Mouse (Mus musculus): ENCODE measurements around the gene Asic3. TPM values are rescaled to one million over a fixed set of nuclear protein-coding genes. Genes with fewer than 3 reads are reported as not detected.

Gene Asic3
- under 1 TPM; 0.59 to 0.84 TPM for total RNA-seq (2023)

DNA sequence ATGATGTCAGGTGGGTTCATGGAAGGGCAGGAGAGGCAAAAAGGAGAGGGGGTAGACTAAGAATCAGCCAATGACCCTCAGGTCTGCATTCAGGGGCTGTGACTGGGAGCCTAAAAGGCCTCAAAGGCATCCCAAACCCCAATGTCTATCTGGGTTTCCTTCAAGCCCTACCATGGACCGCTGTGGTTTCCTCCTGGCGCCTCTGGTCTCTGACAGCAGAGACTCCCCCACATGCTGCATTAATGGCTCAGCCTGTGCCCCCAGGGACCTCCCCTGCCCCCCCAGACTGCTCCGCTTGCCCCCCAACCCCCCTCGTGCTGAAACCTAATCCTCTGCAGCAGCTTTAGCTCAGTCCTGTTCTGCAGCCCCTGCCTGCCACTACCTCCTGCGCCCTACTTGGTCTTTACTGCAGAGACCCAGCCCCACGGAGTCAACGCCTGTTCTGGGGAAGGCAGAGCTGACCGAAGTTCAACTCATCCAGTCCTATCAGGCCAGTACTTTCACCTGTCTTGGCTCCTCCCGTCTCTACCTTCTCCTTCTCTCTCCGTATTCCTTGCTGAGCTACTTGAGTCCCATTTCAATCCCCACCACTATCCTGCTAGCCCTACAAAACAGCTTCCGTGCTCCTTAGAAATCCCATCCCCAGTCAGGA is at the start of gene Asic3:
Asic3 (plus strand) TSS at position 351 of the 652 bp plus-strand sequence.

DNA sequence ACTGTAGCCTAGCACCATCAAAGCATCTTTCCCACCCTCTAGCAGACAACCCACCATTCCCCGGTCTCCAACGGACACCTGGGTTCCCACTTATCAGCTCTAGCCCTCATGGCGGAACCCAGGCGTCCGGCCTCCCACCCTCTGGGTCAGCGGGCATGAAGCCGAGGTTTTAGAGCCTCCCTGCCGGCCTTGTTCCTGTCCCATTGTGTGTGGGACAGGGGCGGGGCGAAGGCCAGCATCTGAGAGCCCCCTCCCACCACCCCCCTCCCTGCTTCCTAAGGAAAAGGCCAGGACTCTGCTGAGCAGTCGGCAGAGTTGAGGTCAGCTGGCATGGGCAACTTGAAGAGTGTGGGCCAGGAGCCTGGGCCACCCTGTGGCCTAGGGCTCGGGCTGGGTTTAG is 48.7 kb upstream of the Asic3 start, which contains the start of gene Nos3:
Nos3 (plus strand) TSS at position 303 of the 400 bp plus-strand sequence.

DNA sequence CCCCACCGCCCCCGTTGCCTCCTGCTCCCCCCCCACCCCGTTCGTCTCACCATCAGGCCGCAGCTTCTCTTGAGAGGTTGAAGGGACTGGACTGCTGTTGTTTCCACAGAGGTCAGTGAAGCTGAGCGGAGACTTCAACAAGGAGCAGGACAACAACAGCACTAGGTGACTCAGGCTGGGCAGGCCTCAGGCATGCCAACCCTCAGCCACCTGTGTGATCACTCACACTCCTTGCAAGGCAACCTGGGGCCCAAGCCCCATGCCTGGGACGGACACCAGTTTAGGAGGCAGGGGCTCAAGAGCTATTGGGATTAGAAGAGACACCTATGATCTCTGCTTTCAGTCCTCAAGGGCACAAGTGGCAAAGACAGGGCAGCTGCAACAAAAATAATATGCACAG is 21.3 kb upstream of the Asic3 start, which contains the start of gene Atg9b:
Atg9b (minus strand) TSS at position 280 of the 400 bp plus-strand sequence.

DNA sequence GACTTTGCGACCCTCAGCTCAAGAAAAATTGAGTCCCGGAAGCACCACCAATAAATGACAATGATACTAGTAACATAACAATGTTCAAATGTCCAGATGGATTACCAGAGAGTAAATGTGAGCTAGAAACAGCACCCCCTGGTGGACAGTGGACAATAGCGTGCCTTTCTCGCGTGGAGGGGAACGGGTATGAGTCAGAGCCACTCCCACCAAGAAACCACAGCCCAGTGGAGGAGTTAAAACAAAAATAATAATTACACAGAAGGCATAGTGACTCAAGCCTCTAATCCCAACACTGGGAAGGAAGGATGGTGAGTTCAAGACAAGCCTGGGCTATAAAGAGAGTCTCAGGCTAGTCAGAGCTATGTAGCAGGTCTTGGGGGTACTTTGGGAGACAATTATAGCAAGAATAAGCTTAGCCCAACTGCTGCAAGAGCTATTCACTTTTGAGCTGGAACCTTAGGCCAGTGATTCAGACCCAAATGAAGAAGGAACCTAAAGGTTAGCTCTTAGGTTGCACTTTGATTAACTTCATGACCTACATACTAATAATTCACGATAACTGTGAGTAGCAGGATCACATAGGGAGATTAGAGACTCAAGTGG is 19.7 kb upstream of the Asic3 start, which contains the start of gene Abcb8:
Abcb8 (plus strand) TSS at position 272 of the 606 bp plus-strand sequence.

DNA sequence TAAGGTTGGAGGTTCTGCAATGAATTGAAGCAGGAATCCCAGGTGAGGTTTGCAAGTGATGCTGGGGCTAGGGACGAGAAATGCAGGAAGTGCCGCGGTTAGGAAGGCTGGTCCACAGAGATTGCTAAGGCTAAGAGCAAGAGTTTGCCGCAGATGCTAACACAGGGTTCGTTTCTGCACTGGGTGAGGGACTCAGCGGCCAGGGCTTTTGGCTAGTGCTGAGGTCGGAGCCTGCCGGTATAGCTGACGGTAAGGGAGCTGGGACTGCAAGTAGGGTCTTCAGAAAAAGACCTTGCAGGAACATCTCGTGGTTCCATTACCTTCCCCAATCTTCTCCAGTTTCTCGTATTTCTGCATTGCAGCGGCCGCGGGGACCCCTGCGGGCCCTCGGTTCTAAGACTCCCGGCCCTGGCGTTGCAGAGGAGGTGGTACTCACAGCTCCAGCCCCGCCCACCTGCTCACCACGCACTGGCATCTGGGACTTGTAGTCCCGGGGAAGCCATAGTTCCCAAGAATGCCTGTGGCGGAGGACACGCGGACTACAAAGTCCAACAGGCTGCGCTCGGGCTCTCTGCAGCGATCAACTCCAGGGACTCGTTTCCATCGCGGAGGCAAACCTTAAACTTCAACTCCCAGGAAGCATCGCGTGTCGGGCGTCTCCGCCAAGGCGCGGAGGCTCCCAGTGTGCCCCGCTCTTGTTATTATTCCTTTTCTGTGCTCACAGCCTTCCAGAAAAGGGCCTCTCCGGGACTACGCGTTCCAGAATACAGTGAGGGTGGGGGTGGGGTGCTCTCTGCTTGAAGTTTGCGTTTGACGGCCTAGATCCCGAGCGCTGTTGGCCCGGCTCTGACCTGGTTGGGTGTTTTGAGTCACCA is 10.2 kb downstream of the Asic3 start, which contains the start of the genes Cdk5 and Slc4a2:
Cdk5 (minus strand) TSS at position 402 of the 875 bp plus-strand sequence.
Slc4a2 (plus strand) TSS at position 709 of the 875 bp plus-strand sequence.

DNA sequence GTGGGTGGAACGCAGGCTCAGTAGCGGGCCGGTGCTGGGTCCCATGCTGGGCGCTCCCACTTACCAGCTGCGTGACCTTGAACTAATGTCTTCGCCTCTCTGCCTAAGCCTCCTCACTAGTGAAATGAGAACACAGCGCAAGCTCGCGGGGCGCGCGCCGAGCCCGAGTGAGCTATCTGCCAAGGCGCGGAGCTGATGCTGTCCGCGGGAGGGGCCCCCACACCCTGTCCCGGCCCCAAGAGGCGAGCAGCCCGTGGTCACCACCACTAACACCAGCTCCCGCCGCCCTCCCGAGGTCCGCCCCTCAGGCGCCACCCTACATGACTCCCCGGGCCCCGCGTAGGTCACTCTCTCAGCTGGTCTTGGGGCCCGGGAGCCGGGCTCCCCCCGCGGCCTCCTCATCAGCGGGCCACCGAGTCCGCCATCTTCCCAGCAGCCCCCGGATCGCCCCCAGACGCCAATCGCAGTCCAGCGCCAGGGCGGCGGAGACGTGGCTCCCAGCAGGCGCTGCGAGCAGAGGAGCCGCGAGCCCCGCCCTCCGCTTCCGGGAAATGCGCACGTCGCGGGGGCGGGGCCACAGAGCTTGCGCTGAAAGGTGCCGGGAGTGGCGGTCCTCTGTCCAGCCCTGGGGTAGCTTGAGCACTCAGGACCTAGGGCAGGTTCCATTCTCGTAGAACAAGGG is 31.7 kb downstream of the Asic3 start, which contains the start of gene Fastk:
Fastk (minus strand) TSS at position 542 of the 682 bp plus-strand sequence.

DNA sequence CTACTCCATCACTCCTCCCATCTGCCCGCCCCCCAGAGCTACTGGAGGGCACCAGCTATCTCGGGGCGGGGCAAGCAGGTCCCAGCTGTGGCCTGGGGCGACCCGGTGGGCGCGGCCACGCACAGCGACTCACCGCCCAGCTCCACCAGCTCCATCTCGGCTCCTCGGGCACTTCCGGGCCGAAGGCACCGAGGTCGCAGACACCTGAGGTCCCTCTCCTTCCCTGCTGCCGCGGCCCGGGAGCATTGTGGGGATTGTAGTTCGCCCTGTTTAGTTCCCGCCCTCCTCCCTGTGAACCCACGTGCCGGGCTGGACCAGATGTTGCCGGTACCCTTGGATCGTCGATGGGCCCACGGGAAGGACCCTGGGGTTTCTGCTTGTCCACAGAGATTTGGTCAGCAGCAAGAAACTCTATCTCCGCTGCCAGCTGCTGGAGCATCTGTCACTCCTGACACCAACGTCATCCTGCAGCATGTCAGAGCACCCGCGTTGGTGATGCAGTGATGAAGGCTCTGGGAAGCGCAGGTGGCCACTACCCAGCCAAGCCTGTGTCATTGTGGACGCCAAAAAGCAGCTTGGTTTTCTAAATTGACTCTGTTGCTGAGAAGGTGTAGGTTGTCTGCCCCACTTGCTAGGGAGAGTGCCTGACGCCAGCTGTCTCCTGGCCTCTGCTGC is 34.6 kb downstream of the Asic3 start, which contains the start of gene Tmub1:
Tmub1 (minus strand) TSS at position 231 of the 675 bp plus-strand sequence.

DNA sequence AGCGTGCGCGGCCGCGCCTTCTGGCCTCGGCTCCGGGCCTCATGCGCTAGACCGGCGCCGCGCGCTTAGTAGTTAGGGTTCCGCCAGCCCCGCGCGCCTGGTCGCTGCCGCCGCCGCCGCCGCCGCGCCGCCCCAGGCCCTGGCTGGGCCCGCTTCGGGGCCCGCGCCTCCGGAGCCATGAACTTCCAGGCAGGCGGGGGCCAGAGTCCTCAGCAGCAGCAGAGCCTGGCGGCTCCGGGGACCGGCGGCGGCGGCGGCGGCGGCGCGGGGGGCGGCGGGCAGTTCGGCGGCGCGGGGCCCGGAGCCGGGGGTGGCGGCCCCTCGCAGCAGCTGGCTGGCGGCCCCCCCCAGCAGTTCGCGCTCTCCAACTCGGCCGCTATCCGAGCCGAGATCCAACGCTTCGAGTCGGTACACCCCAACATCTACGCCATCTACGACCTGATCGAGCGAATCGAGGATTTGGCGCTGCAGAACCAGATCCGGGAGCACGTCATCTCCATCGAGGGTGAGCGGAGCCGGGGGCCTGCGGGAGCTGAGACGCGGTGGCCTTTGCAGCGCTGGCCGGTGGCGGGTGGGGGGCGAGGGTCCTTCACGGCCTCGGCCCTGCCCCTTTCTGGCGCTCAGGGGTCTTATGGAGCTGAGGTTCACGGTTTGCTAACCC is 39.0 kb downstream of the Asic3 start, which contains the start of gene Agap3:
Agap3 (plus strand) TSS at position 148 of the 661 bp plus-strand sequence.

Other genes starting within 250 kb of the Asic3 start
- 10 to 100 TPM; 14.6 to 15.2 TPM for gene Nupl2, start 248.4 kb upstream of the Asic3 start, total RNA-seq (2023)
- not detected for gene Kcnh2, start 61.8 kb upstream of the Asic3 start, total RNA-seq (2023)
- gene Nos3, start 48.6 kb upstream of the Asic3 start, total RNA-seq (2023): under 1 TPM in 1 of 2 experiments, not detected in 1; 0.17 TPM
- not detected for gene Atg9b, start 21.2 kb upstream of the Asic3 start, total RNA-seq (2023)
- 10 to 100 TPM; 23.0 to 33.8 TPM for gene Abcb8, start 19.7 kb upstream of the Asic3 start, total RNA-seq (2023)
- 10 to 100 TPM; 33.0 to 36.2 TPM for gene Cdk5, start 10.1 kb downstream of the Asic3 start, total RNA-seq (2023)
- gene Slc4a2, start 10.4 kb downstream of the Asic3 start, total RNA-seq (2023): 10 to 100 TPM; 70.9 to 75.1 TPM
- gene Fastk, start 31.9 kb downstream of the Asic3 start, total RNA-seq (2023): 100 to 1,000 TPM in 1 of 2 experiments, 10 to 100 TPM in 1; 93.3 to 105 TPM
- 10 to 100 TPM; 23.3 to 34.4 TPM for gene Tmub1, start 34.5 kb downstream of the Asic3 start, total RNA-seq (2023)
- gene Agap3, start 38.8 kb downstream of the Asic3 start, total RNA-seq (2023): 10 to 100 TPM; 49.4 to 52.4 TPM
- not detected for gene Gbx1, start 113.8 kb downstream of the Asic3 start, total RNA-seq (2023)
- gene Asb10, start 127.6 kb downstream of the Asic3 start, total RNA-seq (2023): not detected
- not detected for gene 4931409K22Rik, start 143.4 kb downstream of the Asic3 start, total RNA-seq (2023)
- gene Abcf2, start 164.1 kb downstream of the Asic3 start, total RNA-seq (2023): 10 to 100 TPM; 41.9 to 44.9 TPM
- gene Chpf2, start 173.3 kb downstream of the Asic3 start, total RNA-seq (2023): 10 to 100 TPM; 38.5 to 41.1 TPM
- gene Smarcd3, start 211.0 kb downstream of the Asic3 start, total RNA-seq (2023): under 1 TPM in 1 of 2 experiments, not detected in 1; 0.70 TPM

Data from B cell, adult 67 days (primary cell).